Mouse (Mus musculus) intestine, embryonic 14.5 days (tissue): ENCODE measurements around the gene Insm2. TPM values are rescaled to one million over a fixed set of nuclear protein-coding genes. Genes with fewer than 3 reads are reported as not detected.
"Not testable (repeated sequence)": the region's sequence is repeated elsewhere in the genome, so short reads cannot be mapped to it uniquely, and the experiment has no call there.

Experiments used
- ATAC-seq: fragments of 200-750 bp; cut with Nextera tagmentation; replicated peaks from 2 replicates; pipeline ENCODE4 v1.8.0; 2017; ENCODE audit warnings: low read depth, moderate number of reproducible peaks, moderate TSS enrichment, moderate library complexity; ENCODE audit not compliant: low FRiP score, low TSS enrichment
- DNase-seq: peaks from one replicate; pipeline ENCODE4 v3.0.0-alpha.2; 2018; ENCODE audit warnings: low spot score
- H3K27ac ChIP-seq: fragments of 300-500 bp; sonication (generic); 2 replicates; pipeline ENCODE4 v1.5.1; 2014; ENCODE audit warnings: low read depth, mild to moderate bottlenecking, control low read depth
- H3K27me3 ChIP-seq: fragments of 300-500 bp; sonication (generic); replicated peaks from 2 replicates; pipeline ENCODE4 v1.6.1; 2014; ENCODE audit warnings: low read length, control low read depth; ENCODE audit not compliant: control insufficient read depth, insufficient read depth
- H3K36me3 ChIP-seq: fragments of 300-500 bp; sonication (generic); 2 replicates; pipeline ENCODE4 v1.6.1; 2014; ENCODE audit warnings: low read length, control low read depth; ENCODE audit not compliant: control insufficient read depth, insufficient read depth
- H3K4me1 ChIP-seq: fragments of 300-500 bp; sonication (generic); replicated peaks from 2 replicates; pipeline ENCODE4 v1.6.1; 2014; ENCODE audit warnings: low read length, control low read depth, mixed read lengths; ENCODE audit not compliant: control insufficient read depth, insufficient read depth
- H3K4me2 ChIP-seq: fragments of 300-500 bp; sonication (generic); 2 replicates; pipeline ENCODE4 v1.6.1; 2014; ENCODE audit warnings: low read length
- H3K4me3 ChIP-seq: fragments of 300-500 bp; sonication (generic); 2 replicates; pipeline ENCODE4 v1.5.1; 2014; ENCODE audit warnings: low read depth, low read length, control low read depth, mixed read lengths
- H3K9ac ChIP-seq: fragments of 300-500 bp; sonication (generic); 2 replicates; pipeline ENCODE4 v1.6.1; 2014; ENCODE audit warnings: mild to moderate bottlenecking, low read length
- H3K9me3 ChIP-seq: fragments of 300-500 bp; sonication (generic); 2 replicates; pipeline ENCODE4 v1.6.1; 2016; ENCODE audit warnings: low read length, control low read depth; ENCODE audit not compliant: control insufficient read depth
- WGBS: fragments of 180-500 bp; shearing (Covaris S2); extraction: QIAGEN DNeasy Blood & Tissue Kit; methylation state at CpG from one replicate; pipeline ENCODE4 v1.1.7; 2014; 5-methylcytosine and 5-hydroxymethylcytosine counted together
- polyA plus RNA-seq: library from polyadenylated mRNA; unstranded; fragments of >200 nt; fragmentation: Nextera tagmentation; extraction: Ambion mirVana; gene quantifications from 2 replicates; pipeline ENCODE4 v1.2.1, GENCODE M21; 2014

Insm2 gene
- polyA plus RNA-seq, 1 experiment from 2014 or later = 0.12 TPM

DNA sequence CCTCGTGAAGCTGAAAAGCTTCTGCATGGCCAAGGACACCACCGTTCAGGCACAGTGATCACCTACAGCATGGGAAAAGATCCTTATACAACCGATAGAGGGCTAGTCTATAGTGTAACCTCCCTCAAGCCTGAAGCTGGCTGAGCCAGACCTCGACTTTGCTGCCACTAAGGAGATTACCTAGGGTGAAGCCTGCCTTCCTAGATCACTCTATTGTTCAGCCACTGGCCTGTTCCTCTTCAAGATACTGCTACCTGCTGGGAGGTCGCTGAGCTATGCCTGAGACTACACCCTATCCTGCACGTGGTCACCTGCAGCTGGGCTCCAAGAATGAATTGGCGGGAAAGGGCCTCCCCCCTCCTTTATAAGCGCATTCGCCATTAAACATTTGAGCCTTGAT is 12.3 kb upstream of the Insm2 start:
- 62% methylated on average over 9 of the region's 9 CpGs for WGBS
- H3K27me3 ChIP-seq, H3K4me1 ChIP-seq, H3K27ac ChIP-seq, ATAC-seq, H3K9me3 ChIP-seq, DNase-seq, H3K9ac ChIP-seq, H3K4me2 ChIP-seq, H3K4me3 ChIP-seq, H3K36me3 ChIP-seq: not testable (repeated sequence)

DNA sequence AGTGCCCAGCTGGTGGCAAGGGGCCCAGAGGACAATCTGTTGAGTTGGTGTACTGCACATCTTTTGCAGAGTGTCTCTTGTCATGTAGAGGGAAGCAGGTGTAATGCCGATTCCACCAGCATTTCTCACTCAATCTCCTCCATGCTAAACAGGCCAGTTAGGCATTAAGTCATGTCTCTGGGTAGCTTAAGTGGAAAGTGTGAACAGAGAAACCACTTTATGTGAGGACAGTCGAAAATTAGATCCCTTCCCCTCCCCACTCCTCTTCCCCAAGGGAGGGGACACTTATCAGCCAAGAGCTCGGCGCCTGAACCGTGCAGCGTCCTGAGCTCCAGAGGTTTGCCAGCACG is 715 bp upstream of the Insm2 start:
- Histone ChIP-seq H3K27me3 (peaks cover 53% of the 10 kb centered on the region), H3K4me3 (peak overlapping the region; percentile 46), H3K36me3 (no peaks in the 10 kb centered on the region), H3K27ac (no peak overlapping the region), H3K4me2 (peak overlapping the region; percentile 74), H3K9ac (no peak overlapping the region), H3K4me1 (peaks cover 16% of the 10 kb centered on the region), H3K9me3 (no peaks in the 10 kb centered on the region)
- ATAC-seq (no peak), DNase-seq (no peak)
- WGBS = 9% methylated on average over 7 of the region's 7 CpGs

DNA sequence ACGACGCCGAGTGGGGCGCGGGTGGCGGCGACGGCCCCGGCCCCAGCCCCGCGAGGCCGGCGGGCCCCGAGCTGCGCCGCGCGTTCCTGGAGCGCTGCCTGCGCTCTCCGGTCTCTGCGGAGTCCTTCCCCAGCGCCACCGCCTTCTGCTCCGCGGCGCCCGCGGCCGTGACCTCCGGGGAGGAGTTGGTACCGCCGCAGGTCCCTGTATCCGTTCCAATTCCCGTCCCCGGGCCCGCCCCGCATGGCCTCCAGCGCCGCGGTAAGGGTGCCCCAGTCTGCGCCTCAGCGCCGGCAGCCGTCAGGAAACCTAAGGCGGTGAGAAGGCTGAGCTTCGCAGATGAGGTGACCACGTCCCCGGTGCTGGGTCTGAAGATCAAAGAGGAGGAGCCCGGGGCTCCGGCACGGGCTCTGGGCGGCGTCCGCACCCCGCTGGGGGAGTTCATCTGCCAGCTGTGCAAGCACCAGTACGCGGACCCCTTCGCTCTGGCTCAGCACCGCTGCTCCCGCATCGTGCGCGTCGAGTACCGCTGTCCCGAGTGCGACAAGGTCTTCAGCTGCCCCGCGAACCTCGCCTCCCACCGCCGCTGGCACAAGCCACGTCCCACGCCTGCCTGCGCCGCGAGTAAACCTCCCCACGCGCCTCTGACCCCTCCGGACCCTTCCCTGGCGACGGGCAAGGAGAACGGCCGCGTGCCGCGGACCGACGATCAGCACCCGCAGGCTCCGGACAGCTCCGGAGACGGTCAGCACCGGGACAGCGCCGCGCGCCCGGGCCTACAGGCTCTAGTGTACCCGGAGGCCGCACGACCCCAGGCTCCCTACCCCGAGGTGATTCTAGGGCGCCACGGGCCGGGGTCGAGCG is 644 bp downstream of the Insm2 start:
- Histone ChIP-seq H3K27me3 (peaks cover 51% of the 10 kb centered on the region), H3K36me3 (no peaks in the 10 kb centered on the region), H3K4me3 (peak overlapping the region; percentile 46), H3K4me1 (peaks cover 16% of the 10 kb centered on the region), H3K4me2 (peak overlapping the region; percentile 74), H3K9me3 (no peaks in the 10 kb centered on the region), H3K9ac (no peak overlapping the region), H3K27ac (no peak overlapping the region)
- peak; percentile 80 for ATAC-seq
- under 1% methylated on average over 85 of the region's 109 CpGs for WGBS
- DNase-seq = peak; percentile 96

DNA sequence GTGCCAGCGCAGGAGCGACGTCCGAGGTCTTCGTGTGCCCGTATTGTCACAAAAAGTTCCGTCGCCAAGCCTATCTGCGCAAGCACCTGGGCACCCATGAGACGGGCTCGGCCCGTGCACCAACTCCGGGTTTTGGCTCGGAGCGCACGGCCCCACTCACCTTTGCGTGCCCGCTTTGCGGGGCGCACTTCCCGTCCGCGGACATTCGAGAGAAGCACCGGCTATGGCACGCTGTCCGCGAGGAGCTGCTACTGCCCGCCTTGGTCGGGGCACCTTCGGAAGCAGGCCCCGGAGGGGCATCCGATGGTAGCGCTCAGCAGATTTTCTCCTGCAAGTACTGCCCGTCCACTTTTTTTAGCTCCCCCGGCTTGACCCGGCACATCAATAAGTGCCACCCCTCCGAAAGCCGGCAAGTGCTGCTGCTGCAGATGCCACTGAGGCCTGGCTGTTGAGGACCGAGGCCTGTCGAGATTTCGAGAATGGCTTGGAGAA is 1.3 kb downstream of the Insm2 start:
- H3K27me3 ChIP-seq = peaks cover 51% of the 10 kb centered on the region
- ATAC-seq (no peak; the same call in 1 of the 2 replicates), DNase-seq (no peak)
- H3K9ac ChIP-seq = no peak overlapping the region
- H3K9me3 ChIP-seq = no peaks in the 10 kb centered on the region
- peak overlapping the region; percentile 46 for H3K4me3 ChIP-seq
- WGBS = 5% methylated on average over 42 of the region's 42 CpGs
- peak overlapping the region; percentile 74 for H3K4me2 ChIP-seq
- H3K36me3 ChIP-seq = no peaks in the 10 kb centered on the region
- peaks cover 16% of the 10 kb centered on the region for H3K4me1 ChIP-seq
- H3K27ac ChIP-seq = no peak overlapping the region

DNA sequence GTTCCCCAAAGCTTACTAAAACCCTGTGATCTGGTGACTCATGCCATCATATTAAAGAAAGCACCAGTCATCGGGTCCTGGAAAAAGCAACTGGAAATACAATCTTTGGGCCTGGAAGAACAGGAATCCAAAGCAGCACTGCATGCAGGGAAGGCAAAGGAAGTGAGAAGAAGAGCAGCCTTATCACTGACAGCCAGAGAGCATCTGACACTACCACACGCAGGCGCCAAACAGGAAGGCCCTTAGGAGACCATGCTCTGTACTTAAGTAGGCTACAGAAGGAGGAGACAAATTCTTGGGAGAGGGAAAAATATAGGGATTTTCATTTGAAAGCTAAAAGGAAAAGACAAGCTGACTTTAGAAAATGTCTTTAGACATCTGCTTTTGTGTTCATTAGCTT is 5.2 kb downstream of the Insm2 start:
- no peaks in the 10 kb centered on the region for H3K9me3 ChIP-seq
- DNase-seq (no peak), ATAC-seq (no peak)
- H3K27me3 ChIP-seq = peaks cover 24% of the 10 kb centered on the region
- no peak overlapping the region for H3K4me3 ChIP-seq
- H3K4me1 ChIP-seq = peaks cover 7% of the 10 kb centered on the region
- no peak overlapping the region for H3K27ac ChIP-seq
- no peaks in the 10 kb centered on the region for H3K36me3 ChIP-seq
- no peak overlapping the region for H3K9ac ChIP-seq
- 68% methylated on average over 3 of the region's 3 CpGs for WGBS
- no peak overlapping the region for H3K4me2 ChIP-seq

DNA sequence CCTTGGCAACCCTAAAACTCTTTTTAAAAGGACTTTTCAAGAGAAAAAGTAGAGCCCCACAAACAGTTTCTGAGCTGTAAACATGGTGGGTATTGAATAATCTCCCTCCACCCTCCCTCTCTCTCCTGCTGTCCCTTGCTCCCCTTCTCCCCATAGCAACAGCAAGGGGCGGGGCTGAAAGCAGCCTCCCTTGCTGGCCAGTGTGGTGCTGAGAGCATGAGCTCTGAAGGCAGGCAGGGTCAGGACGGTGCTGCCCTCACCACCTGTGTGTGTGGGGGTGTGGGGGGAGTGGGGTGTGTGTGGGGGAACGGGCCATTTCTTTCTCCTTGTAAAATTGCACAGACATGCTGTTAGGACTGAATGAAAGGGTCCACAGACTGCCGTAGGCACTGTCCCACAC is 8.7 kb downstream of the Insm2 start:
- Histone ChIP-seq H3K27me3 (no peaks in the 10 kb centered on the region), H3K36me3 (peaks cover 5% of the 10 kb centered on the region; the same call in 1 of the 2 replicates), H3K4me3 (no peak overlapping the region), H3K27ac (no peak overlapping the region), H3K4me2 (no peak overlapping the region), H3K4me1 (no peaks in the 10 kb centered on the region), H3K9ac (no peak overlapping the region), H3K9me3 (no peaks in the 10 kb centered on the region)
- WGBS = 30% methylated on average over 4 of the region's 4 CpGs
- no peak for ATAC-seq
- DNase-seq = no peak

DNA sequence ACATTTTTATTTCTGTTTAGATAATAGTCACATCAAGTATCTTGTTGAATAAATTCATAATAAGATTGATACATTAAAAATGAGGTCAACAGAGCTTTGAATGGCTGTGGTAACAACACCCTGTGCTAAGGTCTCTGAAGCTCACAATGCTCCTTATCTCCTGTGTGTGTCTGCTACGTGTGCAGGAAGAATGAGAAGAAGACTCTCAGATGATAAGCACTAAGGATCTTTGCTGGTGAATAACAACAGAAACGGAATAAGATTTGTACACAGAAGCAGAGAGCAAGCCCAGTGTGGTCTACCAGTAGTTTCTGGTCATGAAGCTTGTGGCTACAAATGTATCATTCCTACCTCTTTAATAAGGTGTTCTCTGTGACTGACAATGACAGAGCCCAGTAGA is 11.6 kb downstream of the Insm2 start:
- Histone ChIP-seq H3K4me3 (no peak overlapping the region), H3K9me3 (no peaks in the 10 kb centered on the region), H3K27me3 (no peaks in the 10 kb centered on the region), H3K4me2 (no peak overlapping the region), H3K27ac (no peak overlapping the region), H3K36me3 (peaks cover 5% of the 10 kb centered on the region; the same call in 1 of the 2 replicates), H3K9ac (no peak overlapping the region), H3K4me1 (no peaks in the 10 kb centered on the region)
- DNase-seq = no peak
- no peak for ATAC-seq
- WGBS = 72% methylated on average over 2 of the region's 2 CpGs

DNA sequence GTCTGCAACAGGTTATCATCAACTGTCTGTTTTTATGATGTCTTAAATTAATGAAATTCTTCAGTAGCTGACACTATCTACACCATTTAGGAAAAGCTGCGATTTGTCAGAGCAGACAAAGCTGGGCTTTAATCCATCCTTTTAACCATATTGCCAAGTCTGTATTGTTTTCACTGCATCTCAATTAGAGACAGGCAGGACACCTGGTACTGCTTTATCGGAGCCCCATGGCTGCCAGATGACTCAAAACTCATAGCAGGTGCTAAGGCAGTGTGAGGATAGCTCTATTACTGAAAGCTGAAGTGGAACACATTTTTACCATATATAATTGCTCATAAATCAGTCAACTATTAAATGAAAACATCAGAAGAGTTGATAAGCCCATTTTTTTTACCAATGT is 21.1 kb downstream of the Insm2 start:
- WGBS = 86% methylated on average over 2 of the region's 2 CpGs
- no peak overlapping the region for H3K4me2 ChIP-seq
- H3K27ac ChIP-seq = no peak overlapping the region
- H3K4me3 ChIP-seq = no peak overlapping the region
- DNase-seq = no peak
- no peaks in the 10 kb centered on the region for H3K27me3 ChIP-seq
- ATAC-seq = no peak
- no peak overlapping the region for H3K9ac ChIP-seq
- H3K9me3 ChIP-seq = no peaks in the 10 kb centered on the region
- H3K4me1 ChIP-seq = no peaks in the 10 kb centered on the region
- no peaks in the 10 kb centered on the region for H3K36me3 ChIP-seq
